Mouse (Mus musculus) adrenal gland, postnatal 36 days (tissue): ENCODE results near the gene Trat1. TPM values are rescaled to one million over a fixed set of nuclear protein-coding genes. Genes with fewer than 3 reads are reported as not detected.

Experiments
- DNase-seq, 2 experiments: peaks; one replicate each; pipeline ENCODE4 v3.0.0; 2021; ENCODE audit warnings: mixed read lengths in 1 of 2
- total RNA-seq, 2 experiments: library from RNA; stranded (reverse); gene quantifications; 2 replicates each; pipeline ENCODE4 v1.2.3; 2021

Gene Trat1
- total RNA-seq, 2 experiments from 2014 or later: not detected

DNA sequence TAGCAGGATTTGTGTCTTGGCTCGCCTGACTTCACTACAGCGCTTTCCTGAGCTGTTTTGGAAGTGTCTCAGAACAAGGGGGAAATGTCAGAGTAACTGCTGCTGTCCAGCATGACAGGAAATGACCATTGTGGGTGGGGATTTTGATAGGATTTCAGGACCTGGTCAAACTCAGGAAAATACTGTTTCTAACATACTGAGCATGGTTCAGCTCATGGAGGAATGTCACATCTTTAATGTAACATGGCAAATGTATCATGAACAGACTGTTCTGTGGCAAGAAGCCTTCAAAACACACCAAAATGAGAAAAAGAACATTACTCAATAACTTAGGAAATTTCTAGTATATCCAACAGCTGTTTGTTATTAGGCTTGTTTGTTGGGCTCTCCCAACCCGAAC lies 52.1 kb downstream of the Trat1 start:
- DNase-seq: no peak

GRCm38 (mm10) chr16:48716343-48716742 lies 55.5 kb downstream of the Trat1 start:
- no peak for DNase-seq

DNA sequence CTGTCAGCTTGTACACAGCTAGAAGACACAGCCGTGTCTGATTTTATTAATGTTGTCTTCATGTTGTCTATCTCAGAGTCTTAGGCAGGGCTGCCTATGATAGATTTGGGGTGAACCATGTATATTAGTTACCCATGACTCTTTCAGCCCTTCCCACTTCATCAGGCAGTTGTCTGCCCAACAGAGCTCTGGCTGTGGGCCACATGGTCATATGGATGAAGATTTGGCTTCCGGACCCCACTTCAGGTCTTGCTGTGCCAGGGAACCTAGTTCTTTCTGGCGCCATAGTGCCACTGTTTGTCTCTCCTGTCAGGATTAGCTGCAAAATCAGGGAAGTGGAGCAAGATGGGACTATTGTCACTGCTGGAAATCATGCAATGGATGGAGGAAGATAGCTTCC lies 69.9 kb downstream of the Trat1 start:
- DNase-seq: no peak

Other genes with a start within 250 kb of the Trat1 start
- gene Retnlb, start 44.8 kb upstream of the Trat1 start, total RNA-seq: not detected
- gene Retnla, start 70.5 kb upstream of the Trat1 start, total RNA-seq: 10 to 100 TPM; 10.9 to 30.4 TPM
- gene Retnlg, start 100.6 kb upstream of the Trat1 start, total RNA-seq: under 1 TPM in 1 of 2 experiments, not detected in 1; 0.76 TPM
- gene Dzip3, start 222.1 kb upstream of the Trat1 start, total RNA-seq: 10 to 100 TPM; 19.2 to 21.8 TPM
- 1 to 10 TPM; 2.8 to 3.1 TPM for gene Cip2a, start 222.2 kb upstream of the Trat1 start, total RNA-seq